ENCODE assay signal across 19 mouse cellular contexts in genomic region chr6:99443460-99443859, GRCm38 (mm10).
DNase-seq lines count a peak whose midpoint lies in the region; ATAC-seq and TF ChIP-seq lines count a peak whose summit lies in the region.
"Had no signal": no experiment of that assay in that cellular context is flagged by ENCODE, and none has a peak within 500 bp of the region (broad histone marks: within the 10 kb centered on the region; RNA-seq: fewer than 3 reads in every experiment).

No protein-coding gene starts in this region.

- H3K4me2 ChIP-seq in heart, embryonic 12.5 days: no peak overlapping the region
- no peak overlapping the region for H3K4me2 ChIP-seq in intestine, postnatal 0 days (replicated peaks; ENCODE audit: low read depth)
- H3K4me2 ChIP-seq: forebrain, embryonic 12.5 days; limb, embryonic 15.5 days; midbrain, embryonic 15.5 days; neural tube, embryonic 12.5 days had no signal

- WGBS in heart, embryonic 12.5 days: 57% methylated on average over 5 of the region's 5 CpGs
- WGBS in intestine, postnatal 0 days: 63% methylated on average over 5 of the region's 5 CpGs

- no peak overlapping the region for H3K27ac ChIP-seq in heart, embryonic 12.5 days (ENCODE audit: poor library complexity, severe bottlenecking)
- H3K27ac ChIP-seq in intestine, postnatal 0 days (ENCODE audit: low read depth, low read length): no peak overlapping the region
- H3K27ac ChIP-seq: forebrain, embryonic 12.5 days; limb, embryonic 15.5 days; midbrain, embryonic 15.5 days; neural tube, embryonic 12.5 days had no signal

- no peaks in the 10 kb centered on the region for H3K27me3 ChIP-seq in heart, embryonic 12.5 days (replicated peaks)
- H3K27me3 ChIP-seq in intestine, postnatal 0 days (replicated peaks; ENCODE audit: control insufficient read depth, insufficient read depth, low read length): no peaks in the 10 kb centered on the region
- H3K27me3 ChIP-seq: forebrain, embryonic 12.5 days; limb, embryonic 15.5 days; midbrain, embryonic 15.5 days; neural tube, embryonic 12.5 days had no signal

- no peak for TF ChIP-seq CTCF in intestine, postnatal 0 days (IDR thresholded peaks at IDR 0.05; ENCODE audit: low read depth)

- intact Hi-C loops in heart, postnatal 25 days (cut with DNase I): no loop called here
- intact Hi-C loops in heart, postnatal 36 days (cut with DNase I): no loop called here

- no peak overlapping the region for H3K4me3 ChIP-seq in heart, embryonic 12.5 days
- H3K4me3 ChIP-seq in intestine, postnatal 0 days (ENCODE audit: low read depth, low read length): no peak overlapping the region
- H3K4me3 ChIP-seq: forebrain, embryonic 12.5 days; limb, embryonic 15.5 days; midbrain, embryonic 15.5 days; neural tube, embryonic 12.5 days had no signal

- no peak overlapping the region for H3K9ac ChIP-seq in heart, embryonic 12.5 days
- H3K9ac ChIP-seq in intestine, postnatal 0 days (ENCODE audit: low read depth, low read length): no peak overlapping the region
- H3K9ac ChIP-seq: forebrain, embryonic 12.5 days; limb, embryonic 15.5 days; midbrain, embryonic 15.5 days; neural tube, embryonic 12.5 days had no signal

- H3K36me3 ChIP-seq in heart, embryonic 12.5 days: no peaks in the 10 kb centered on the region
- H3K36me3 ChIP-seq in intestine, postnatal 0 days (ENCODE audit: control insufficient read depth, insufficient read depth): no peaks in the 10 kb centered on the region
- H3K36me3 ChIP-seq: forebrain, embryonic 12.5 days; limb, embryonic 15.5 days; midbrain, embryonic 15.5 days; neural tube, embryonic 12.5 days had no signal

- DNase-seq in cerebellum, postnatal 25 days: peak; percentile 36 to 41
- DNase-seq in cerebellum, adult 9-10 months: no peak
- peak; percentile 25 for DNase-seq in heart, postnatal 25 days (ENCODE audit: low spot score)
- peak; percentile 29 to 34 for DNase-seq in heart, postnatal 36 days
- no peak for DNase-seq in kidney, postnatal 10 days
- DNase-seq in natural killer cell, adult 2 months (ENCODE audit: low spot score in 2 of 2): no peak
- DNase-seq: adrenal gland, postnatal 14 days; B cell, adult 2 months; kidney, adult 8-10 months; lung, adult 18-20 months; lung, postnatal 4 days; right cerebral cortex, postnatal 14 days; thymus, postnatal 4 days had no signal

- peaks cover 27% of the 10 kb centered on the region for H3K4me1 ChIP-seq in heart, embryonic 12.5 days (replicated peaks)
- H3K4me1 ChIP-seq in intestine, postnatal 0 days (replicated peaks; ENCODE audit: control insufficient read depth, insufficient read depth, low read length): no peaks in the 10 kb centered on the region; the same call in 1 of the 2 replicates

- H3K9me3 ChIP-seq in heart, embryonic 12.5 days (replicated peaks): no peaks in the 10 kb centered on the region
- H3K9me3 ChIP-seq in intestine, postnatal 0 days (ENCODE audit: control insufficient read depth): no peaks in the 10 kb centered on the region
- H3K9me3 ChIP-seq: forebrain, embryonic 12.5 days; limb, embryonic 15.5 days; midbrain, embryonic 15.5 days; neural tube, embryonic 12.5 days had no signal

- ATAC-seq in heart, embryonic 12.5 days (ENCODE audit: insufficient number of reproducible peaks, low FRiP score): no peak
- ATAC-seq in intestine, postnatal 0 days: no peak
- ATAC-seq: midbrain, embryonic 15.5 days had no signal

Comparison
In these comparisons a context has a peak if more than half of its experiments do, and no peak if none do; other contexts are left out.
1. DNase-seq: peak in cerebellum, postnatal 25 days (2 of 2), heart, postnatal 25 days (single experiment) and heart, postnatal 36 days (2 of 2); none in cerebellum, adult 9-10 months (single experiment), kidney, postnatal 10 days (single experiment) and natural killer cell, adult 2 months (0 of 2).